Mouse (Mus musculus) heart, adult 8-10 months (tissue): ENCODE measurements at regions not wholly inside any gene's neighbourhood (a gene's known extent, or its start where the extent isn't known, plus 50 kb on each side); places are given as distances from the start of the nearest gene placed in this dataset.

Source experiments
- DNase-seq: peaks from one replicate; pipeline ENCODE4 v3.0.0; 2022; ENCODE audit warnings: low spot score

GRCm38 (mm10) chr14:29876668-29877067 is 91.4 kb upstream of the Selenok start:
- DNase-seq, result no peak

- DNase-seq, result no peak
Observed at GRCm38 (mm10) chr14:29877671-29878422, 90.3 kb upstream of the Selenok start.

- DNase-seq, result no peak
Observed at GRCm38 (mm10) chr14:29878423-29878800, 89.7 kb upstream of the Selenok start.

GRCm38 (mm10) chr14:29879283-29879682 is 88.8 kb upstream of the Selenok start:
- DNase-seq, result no peak

GRCm38 (mm10) chr14:29882666-29883344 is 85.3 kb upstream of the Selenok start:
- DNase-seq, result no peak

- peak; percentile 54 for DNase-seq
Observed at GRCm38 (mm10) chr14:29895332-29895988, 72.6 kb upstream of the Selenok start.

GRCm38 (mm10) chr14:29895989-29896675 is 72.0 kb upstream of the Selenok start:
- no peak for DNase-seq

- DNase-seq, result peak; percentile 53
Observed at GRCm38 (mm10) chr14:29900931-29901330, 67.2 kb upstream of the Selenok start.

- DNase-seq, result no peak
Observed at GRCm38 (mm10) chr14:29903574-29903973, 64.5 kb upstream of the Selenok start.

- peak; percentile 48 for DNase-seq
Observed at GRCm38 (mm10) chr14:29904856-29905255, 63.3 kb upstream of the Selenok start.

GRCm38 (mm10) chr14:29909741-29910140 is 58.4 kb upstream of the Selenok start:
- no peak for DNase-seq
